Mouse (Mus musculus): ENCODE measurements at regions not wholly inside any gene's neighbourhood (a gene's known extent, or its start where the extent isn't known, plus 50 kb on each side); places are given as distances from the start of the nearest gene placed in this dataset.

GRCm38 (mm10) chr8:127814785-127815523, 543.5 kb upstream of the Nrp1 start:
- no peak for DNase-seq

DNA sequence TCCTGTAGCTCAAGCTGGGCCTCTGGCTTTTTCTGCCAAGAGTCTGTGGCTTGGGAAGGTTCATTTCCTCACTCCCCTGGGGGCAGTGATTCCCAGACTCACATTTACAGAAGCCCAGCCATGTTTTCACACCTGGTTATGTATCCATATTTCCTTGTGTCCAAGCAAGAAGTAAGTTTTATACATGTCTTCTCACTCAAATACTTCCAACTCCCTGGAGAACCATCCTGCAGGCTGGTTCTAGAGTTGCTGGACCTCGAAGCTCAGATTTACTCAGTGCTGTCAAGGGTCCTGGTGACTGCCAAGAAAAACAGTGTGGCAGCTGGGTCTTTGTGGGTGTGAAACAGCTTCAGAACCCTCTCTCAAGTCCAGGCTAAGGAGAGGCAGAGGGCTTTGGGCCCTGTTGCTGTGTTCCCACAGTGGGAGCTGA, 537.6 kb upstream of the Nrp1 start:
- DNase-seq, result peak; percentile 24

- peak; percentile 59 for DNase-seq
Measured at GRCm38 (mm10) chr8:127821646-127822045, 536.8 kb upstream of the Nrp1 start.

GRCm38 (mm10) chr8:127825041-127825440, 533.4 kb upstream of the Nrp1 start:
- DNase-seq, result no peak

DNA sequence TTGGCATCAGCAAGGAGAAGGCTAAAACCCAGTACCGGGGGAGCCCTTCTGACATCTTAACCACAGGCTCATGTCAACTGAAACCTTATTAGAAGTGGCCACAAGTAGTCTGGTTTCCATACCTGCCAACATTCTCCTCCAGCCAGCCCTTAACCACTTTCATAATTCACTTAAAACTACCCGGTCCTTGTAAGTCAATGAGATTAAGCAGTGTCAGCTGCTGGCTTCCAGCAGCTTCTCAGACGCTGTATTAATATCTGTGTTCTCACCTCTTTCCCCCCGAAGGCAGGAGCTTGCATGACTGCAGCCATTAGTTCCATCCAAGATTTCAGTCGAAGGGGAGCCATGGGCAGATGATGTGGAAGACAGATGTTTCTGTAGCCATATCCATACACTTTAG, 530.6 kb upstream of the Nrp1 start:
- DNase-seq, result no peak

- DNase-seq, result no peak
Measured at GRCm38 (mm10) chr8:127829659-127830058, 528.7 kb upstream of the Nrp1 start.

- peak; percentile 21 for DNase-seq
Measured at GRCm38 (mm10) chr8:127834006-127834405, 524.4 kb upstream of the Nrp1 start.

GRCm38 (mm10) chr8:127836410-127837206, 521.8 kb upstream of the Nrp1 start:
- no peak for DNase-seq

DNA sequence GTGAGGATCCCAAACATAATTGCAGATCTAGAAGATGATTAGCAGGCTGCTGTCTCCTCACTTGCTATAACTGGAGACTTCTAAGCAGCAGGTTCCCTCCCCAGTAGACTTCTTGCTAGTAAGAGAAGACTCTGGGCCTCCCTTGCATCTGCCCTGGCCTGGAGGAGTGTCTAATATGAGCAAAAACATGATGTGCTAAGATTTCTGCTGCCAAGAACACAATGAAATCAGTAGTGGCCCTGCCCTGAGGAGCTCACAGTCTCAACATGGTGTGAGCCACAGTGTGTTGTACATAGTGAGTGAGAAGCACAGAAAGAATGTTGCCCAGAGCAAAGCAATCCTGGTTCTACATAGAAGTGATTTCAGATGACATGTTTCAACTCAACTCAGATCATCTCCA, 520.1 kb upstream of the Nrp1 start:
- DNase-seq, result no peak

- no peak for DNase-seq
Measured at GRCm38 (mm10) chr8:127847332-127848018, 510.9 kb upstream of the Nrp1 start.

DNA sequence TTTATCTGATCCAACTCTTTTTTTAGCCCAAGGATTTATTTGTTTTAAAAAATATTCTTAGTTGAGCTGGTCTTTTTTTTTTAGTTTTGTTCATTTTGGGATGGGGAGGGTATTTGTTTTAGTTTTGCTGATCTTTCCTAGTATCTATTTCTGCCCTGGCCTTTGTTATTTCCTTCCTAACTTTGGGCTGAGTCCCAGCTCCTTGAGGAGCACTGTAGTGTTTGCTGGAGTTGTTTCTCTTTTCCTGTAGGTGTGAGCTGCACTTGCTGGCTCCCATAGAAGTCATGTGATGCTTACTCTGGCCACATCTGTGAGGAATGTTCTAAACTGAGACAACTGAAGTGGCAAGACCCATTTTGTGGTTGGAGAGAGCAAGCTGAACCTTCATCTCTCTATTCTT, 508.5 kb upstream of the Nrp1 start:
- DNase-seq, result no peak

DNA sequence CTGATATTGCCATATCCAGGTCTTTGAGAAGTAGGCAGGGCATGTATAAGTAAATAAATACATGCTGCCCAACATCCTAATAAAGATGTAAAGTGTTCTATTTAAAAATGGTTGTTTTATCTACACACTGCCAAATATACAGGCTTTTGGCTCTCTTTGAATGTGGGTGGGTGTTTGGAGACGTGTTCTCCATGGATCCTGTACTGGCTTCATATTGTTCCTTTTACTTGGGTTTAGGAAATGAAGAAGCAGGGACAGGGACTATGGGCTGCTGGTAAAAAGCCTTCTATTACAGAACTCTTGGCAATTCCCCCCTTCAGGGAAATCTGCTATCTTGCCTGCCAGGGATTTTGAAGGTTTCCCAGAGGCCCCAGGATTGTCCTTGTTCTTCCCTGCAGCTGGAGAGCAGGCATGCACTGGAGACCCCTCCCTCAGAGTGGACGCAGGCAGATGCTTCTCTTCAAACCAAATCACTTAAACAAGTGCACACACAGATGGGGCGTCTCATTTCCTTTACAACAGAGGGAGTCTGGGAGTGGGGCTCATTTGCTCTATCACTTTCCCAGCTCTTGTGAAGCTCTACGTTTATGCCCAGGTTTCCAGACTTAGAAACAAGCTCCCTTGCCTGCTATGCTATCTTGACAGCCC, 502.6 kb upstream of the Nrp1 start:
- no peak for DNase-seq

DNA sequence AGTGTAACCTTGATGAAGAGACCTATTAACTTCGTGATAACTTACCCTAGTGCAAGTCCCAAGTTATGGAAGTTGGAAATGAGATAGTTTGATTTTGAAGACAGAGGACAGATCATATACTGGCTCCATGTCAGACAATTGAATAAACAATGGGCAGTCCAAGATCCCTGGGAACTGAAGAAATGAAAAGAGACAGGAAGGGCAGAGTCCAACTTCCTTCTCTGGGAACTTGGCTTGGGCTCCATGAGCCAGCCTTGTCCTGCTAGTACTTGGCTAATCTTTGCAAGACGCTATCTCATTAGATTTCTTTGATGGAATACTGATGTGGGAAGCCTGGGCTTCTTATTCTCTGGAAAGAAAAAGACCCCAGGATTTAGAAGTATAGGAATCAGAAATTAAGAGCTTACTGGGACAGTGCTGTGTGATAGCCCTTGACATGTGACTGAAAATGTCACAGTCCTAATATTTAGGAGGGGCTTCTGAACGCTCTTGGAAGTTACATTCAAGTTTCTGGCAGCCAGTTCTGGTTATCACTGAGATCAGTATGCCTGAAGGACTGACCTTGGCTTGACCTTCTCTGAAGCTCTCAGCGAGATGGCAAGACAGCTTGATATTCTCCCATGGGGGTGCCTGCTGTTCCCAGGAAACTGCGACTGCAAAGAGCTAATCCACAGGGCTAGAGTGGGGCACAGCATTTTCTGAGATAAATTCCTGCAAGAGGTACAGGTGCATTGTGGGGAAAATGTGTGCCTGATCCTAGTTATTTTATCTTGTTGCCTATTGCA, 501.9 kb upstream of the Nrp1 start:
- DNase-seq, result no peak

GRCm38 (mm10) chr8:127859036-127859435, 499.4 kb upstream of the Nrp1 start:
- DNase-seq, result no peak

DNA sequence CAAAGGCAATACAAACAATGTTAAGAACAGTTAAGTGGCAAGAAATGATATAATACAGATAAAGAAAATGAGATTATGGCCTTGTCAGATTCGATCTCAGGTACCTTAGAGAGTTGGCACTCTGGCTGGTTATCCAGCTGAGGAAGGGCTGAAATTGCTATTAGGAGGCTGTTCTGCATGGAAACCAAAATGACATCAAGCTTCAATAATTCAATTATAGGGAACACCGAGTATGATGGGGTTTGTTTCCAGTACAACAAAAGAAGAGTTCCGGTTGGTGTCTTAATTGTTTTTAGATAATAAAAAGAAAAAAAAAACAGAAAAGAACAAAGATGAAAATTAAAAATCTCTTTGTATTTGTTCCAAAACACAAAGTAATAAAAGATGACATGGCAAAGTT, 498.0 kb upstream of the Nrp1 start:
- DNase-seq, result no peak

GRCm38 (mm10) chr8:127860891-127861290, 497.5 kb upstream of the Nrp1 start:
- no peak for DNase-seq

- no peak for DNase-seq
Measured at GRCm38 (mm10) chr8:127884641-127885040, 473.8 kb upstream of the Nrp1 start.

- no peak for DNase-seq
Measured at GRCm38 (mm10) chr8:127885211-127885610, 473.2 kb upstream of the Nrp1 start.

- DNase-seq, result no peak
Measured at GRCm38 (mm10) chr8:127885831-127886230, 472.6 kb upstream of the Nrp1 start.

GRCm38 (mm10) chr8:127890729-127891128, 467.7 kb upstream of the Nrp1 start:
- no peak for DNase-seq

DNA sequence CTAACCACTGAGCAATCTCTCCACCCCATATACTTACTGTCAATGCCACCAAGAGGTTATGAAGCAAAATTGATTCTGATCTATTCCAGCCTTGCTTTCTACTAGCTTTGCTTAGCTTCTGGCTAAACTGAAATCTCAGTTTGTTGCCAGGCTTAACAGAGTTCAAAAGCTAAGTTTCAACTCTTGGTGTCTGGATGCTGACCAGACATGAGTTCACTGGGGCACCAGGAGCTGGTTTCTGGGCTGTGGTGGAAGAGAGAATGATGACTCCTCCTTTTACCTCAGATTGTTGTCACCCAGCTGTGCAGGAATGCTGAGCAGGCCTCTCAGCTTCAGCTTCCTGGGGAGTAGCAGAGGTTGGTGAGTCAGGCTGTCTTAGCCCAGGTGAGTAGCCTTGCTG, 464.1 kb upstream of the Nrp1 start:
- DNase-seq, result no peak

- DNase-seq, result no peak
Measured at GRCm38 (mm10) chr8:127908436-127908835, 450.0 kb upstream of the Nrp1 start.

Data from heart, postnatal 4 days (tissue).